Mouse (Mus musculus) lung, postnatal 10 days (tissue): ENCODE measurements around the gene Klc1.

Experiments used
- DNase-seq: peaks from one replicate; pipeline ENCODE4 v3.0.0; 2021

The Klc1 gene

DNA sequence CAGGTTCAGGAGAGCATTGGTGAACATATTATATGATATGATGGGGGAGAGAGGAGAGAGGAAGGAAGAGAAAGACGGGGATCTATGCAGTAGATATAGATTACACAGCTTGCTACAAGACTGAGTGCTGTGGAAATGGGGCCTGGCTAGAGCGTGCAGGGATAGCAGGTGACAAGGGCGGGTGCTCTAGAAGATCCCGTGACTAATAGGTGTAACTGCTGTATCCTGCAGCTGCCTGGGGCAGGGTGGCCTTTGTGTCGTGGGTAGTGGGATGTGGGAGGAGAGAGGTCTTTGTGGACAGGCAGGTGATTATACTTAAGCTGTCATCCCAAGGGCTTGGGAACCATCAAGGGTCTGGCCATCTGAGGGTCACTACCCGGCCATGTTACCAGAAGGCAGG is 13.4 kb upstream of the Klc1 start:
- no peak for DNase-seq

DNA sequence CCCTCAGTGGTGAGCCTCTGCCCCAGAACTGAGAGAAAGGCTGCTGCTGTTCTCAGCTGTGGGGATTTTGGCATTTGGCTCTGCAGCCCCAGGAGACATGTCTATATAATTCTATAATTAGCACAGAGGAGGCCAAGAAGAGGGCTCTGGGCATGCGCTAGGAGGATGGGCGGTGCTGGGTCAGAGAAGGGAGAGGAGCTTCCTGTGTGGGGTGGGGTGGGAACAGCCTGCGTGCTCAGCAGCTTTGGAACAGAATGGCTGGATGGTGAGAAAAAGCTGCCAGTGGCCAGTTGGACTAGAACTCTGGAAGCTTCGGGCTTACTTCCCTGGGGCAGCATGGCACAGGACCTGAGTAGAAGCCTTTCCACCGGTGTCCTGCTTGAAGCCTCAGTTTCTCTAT is 12.6 kb upstream of the Klc1 start:
- DNase-seq: peak; percentile 96

DNA sequence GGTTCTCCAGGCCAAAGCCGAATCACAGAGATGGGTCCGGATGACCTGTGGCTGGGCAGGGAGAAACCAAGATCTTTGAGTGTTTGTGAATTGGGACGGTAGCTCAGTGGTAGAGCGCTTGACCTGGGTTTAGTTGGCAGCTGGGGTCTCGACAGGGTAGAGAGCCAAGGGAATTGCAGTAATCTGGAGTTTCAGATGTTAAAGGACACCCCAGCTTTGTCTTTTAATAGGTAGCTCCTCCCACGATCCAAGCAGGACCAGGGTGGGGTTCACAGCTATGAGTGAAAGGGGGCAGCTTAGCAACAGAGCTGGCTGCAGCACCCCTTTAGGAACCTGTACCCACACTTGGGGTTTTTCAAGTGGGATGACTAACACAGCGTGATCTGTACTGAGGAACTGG is 11.2 kb upstream of the Klc1 start:
- DNase-seq: no peak

DNA sequence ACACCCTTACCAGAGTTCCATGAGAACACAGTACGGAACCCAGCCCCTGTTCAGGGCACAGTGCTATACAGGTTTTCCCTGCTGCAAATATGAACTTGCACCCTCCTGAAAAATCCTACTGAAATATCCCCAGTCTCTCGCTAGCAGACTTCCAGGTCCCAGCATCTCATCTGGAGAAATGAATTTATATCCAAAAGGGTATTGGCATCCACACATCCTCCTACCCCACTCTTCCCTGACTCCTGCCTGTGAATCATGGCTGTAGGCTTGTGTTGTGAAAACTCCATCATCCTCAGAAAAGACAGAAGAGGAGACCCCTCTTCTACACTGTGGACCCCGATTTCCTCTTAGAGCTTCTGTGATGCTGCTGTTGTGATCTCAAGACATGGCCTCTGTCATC is 7.9 kb upstream of the Klc1 start:
- DNase-seq: no peak

DNA sequence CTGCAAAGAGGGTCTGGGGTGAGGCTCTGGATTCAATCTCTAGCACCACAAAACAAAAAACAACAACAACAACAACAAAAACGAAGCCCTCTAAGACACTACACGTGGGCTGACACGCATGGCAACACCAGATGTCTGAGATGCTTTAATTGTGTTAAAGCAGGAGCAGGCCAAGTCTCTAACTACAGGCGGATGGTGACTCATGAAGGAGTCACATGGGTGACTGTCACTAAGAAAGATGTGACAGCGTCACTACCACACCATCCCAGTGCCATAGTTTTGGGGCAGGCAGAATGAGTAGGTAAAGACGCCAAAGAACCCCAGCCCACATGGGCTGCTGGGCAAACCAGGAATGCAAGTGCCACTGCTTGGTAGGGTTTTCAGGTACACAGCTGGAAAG is 6.2 kb upstream of the Klc1 start:
- no peak for DNase-seq

DNA sequence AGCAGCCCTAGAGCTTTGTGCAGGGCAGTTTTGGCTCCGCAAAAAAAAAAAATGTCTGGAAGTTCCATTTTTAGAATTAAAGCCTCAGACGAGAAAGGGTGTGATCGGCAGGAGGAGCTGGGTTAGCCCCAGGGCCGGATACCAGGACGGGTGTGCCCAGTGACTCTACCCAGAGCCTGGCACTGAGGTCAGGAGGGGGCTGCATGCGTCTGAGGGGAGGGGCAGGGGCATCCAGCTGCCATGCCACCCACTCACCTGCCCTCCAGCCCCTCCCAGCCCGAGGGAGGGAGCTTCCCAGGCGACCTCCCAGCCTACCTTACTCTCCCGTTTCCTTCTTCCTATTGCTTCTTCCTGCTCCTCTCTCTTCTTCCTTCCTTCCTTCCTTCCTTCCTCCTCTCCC is 5.3 kb upstream of the Klc1 start:
- DNase-seq: no peak

DNA sequence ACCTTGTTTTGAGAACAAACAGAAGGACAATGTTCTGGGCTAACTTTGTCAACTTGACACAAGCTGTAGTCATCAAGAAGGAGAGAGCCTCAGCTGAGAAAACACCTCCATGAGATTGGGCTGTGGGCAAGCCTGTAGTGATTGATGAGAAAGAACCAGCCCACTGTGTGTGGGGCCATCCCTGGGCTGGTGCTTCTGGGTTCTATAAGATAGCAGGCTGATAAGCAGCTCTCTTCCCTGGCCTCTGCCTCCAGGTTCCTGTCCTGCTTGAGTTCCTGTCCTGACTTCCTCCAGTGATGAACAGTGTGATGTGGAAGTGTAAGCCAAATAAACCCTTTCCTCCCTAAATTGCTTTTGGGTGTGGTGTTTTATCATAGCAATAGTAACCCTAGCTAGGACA is 3.9 kb upstream of the Klc1 start:
- no peak for DNase-seq

DNA sequence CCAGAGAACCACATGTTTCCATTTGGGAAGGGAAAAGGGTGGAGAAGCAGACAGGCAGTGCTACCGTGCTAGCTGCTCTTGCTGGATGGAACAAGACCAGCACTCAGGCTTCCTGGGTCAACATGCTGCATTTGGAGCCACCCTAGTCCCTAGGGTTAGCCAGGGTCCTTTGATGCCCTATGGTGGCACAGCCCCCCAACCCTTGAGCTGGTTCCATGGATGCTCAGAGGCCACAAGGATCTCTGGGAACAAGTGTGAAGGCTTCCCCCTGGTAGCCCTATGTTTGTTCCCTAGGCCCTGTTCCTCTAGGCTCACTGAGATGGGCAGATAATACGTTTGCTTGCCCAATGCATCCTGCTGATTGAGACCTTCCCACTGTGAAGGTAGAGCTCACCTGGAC is 3.4 kb upstream of the Klc1 start:
- DNase-seq: no peak

DNA sequence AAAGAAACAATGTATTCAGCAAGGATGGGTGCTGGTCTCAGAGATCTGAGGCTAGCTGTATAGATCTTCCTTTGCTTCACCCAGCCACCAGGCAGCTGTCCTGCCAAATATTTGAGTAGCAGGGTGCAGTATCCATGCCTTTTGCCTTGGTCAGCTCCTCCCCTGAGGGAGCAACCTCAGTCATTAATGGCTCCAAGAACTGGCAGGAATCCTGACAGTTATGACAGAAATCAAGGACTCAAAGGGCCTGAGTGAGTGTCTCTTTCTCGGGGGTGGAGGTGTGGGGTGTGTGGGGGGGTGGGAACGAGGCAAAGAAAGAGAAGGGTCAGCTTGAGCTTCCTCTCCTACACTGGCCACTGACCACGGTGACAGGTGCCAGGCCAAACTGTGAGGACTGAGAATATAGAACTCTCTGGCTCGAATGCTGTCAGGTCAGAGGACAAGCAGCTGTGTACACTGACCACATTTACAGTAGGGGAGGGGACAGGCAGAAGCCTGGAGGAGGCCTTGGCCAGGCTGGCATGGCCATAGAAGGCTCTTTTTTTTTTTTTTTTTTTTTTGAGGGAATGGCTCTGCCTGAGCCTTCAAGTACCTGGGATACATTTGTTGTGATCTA is 2.5 kb upstream of the Klc1 start:
- no peak for DNase-seq

DNA sequence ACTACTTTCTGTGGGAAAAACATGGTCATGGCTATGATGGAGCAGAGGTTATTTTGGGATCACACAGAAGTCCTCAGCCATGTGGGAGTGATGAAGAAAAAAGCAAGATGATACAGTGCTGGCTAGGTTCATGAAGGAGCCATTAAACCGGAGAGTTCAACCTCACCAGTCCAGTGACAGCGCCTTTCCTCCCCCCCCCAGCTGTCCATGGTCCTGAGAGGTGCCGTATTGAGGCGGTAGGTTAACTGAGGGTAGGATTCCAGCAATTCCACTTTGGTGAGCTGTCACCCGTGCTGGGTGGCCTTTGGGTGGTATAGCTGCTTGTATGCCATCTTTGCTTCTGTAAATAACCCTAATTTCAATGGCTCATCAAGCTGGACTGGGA is 2.0 kb upstream of the Klc1 start:
- DNase-seq: no peak

DNA sequence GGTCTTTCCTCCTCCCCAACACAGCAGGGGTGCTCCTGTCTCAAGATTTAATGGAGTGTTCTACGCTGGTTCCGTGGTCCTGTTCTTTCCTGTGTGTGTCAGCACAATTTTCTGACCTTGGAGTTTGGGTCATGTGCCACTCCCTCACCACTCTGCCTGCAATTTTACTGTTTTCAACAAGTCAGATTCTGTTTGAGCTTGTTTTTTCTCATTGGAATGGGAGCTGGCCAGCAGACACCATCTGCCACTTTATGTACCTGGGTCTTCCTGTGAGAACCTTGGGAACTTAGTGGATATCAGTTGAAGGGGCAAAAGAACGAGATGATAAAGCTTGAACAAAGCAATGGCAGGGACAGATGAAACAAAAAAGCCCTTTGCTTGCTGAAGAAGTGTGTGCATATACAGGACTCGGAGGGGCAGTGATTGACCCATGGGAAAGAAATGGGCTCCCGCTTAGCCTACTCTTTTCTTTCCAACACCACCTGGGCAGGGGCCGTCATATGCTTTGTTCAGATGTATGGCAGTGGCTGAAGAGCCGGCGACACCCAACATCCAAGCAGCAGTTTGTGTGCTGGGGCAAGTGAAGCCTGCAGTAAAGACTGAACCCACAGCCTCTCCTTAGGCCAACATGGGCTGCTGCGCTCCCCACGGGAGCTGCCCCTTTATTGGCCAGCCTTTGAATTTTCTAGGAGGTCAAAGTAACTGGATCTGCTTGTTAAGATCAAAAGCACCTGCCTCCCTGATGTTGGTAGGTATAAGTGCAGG is 906 bp upstream of the Klc1 start:
- no peak for DNase-seq

DNA sequence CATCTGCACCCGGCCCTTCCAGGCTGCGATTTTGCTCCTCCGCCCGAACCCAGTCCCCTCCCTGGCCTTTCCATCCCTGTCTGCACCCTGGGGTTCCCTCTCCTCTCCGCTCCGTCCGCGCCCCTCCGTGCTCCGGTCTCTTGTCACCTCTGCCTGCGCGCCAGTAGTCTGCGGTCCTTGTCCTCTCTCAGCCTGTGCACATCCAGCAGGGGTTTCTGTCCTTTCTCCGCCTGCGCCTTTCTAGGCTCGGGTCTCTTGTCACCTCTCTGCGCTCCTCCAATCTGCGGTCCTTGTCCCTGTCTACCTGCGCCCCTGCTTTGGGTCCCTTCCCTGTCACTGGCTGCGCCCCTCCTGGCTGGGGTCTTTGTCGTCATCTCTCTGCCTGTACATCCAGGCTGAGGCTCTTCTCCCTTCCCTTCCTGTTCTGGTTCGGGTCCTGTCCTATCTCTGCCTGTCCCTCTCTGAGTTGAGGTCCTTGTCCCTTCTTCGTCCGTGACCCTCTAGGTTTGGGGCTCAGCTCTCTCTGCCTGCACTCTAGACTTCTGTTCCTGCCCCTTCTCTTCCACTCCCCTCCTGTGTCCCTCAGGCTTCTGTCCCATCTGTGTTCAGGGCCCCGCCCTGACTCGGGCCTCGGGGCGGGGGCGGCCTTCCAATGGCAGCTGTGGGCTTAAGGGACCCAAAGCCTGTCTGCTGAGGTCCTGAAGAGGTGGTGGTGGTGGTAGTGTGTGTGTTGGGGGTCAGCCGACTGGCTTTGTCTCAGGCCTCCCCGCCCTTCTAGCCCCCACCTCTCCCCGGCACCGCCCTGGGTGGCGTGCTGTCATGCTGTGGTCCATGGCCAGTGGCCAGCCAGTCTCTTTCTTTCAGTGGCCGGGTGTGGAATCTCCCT is 770 bp downstream of the Klc1 start:
- peak; percentile 91 for DNase-seq

DNA sequence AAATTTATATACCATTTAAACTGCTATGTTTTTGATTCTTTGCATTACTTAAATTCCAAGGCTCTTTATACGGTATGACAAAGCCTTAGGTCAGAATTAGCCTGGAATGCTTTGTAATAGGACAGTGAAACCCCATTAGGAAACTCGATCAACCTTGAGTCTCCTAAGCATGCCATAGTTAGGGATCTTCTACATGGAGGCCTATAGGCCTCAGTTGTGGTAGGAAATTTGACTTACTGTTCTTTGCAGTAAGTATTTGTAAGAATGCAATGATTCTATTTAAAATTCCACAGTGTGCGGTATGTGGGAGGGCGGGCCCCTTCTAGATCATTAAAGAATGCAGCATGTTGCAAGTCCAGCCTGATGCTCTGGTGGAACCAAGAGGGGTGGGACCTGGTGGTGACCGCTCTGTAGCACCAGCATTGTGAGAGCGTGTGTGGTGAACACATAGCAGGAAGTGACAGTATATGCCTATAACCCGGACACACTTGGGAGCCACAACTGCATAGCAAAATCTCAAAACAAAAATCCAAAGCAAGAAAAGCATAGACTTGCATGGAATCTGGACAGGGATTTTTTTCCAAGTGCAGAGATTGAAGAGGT is 1.8 kb downstream of the Klc1 start:
- no peak for DNase-seq

DNA sequence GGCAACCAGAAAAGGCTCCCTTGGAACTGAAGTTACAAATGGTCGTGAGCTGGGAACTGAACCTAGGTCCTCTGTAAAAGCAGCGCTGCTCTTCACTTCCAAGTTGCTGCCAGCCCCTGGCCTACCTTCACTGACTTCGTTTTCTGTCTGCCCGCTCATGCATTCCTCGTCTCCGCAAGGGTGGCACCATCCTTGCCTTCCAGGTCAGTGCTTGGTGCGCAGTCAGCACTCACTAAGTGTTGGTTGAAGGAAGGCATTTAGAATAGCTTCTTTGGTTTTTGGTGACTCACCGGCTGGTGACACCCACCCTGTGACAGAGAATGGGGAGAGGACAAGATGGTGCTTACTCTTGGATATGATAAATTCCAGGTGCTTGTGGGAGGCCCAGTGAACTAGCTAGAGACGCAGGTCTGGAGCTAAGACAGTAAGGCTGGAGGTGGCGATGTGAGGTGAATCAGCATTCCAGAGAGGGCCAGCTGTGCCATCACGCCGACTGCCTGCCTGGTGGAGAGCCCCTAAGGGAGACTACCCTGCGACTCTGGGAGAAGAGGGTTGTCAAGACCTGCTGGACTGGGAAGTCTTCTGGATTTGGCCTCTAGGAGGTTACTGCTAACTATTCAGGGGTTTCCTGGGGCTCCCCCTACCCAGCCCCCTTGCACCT is 4.1 kb downstream of the Klc1 start:
- DNase-seq: no peak

DNA sequence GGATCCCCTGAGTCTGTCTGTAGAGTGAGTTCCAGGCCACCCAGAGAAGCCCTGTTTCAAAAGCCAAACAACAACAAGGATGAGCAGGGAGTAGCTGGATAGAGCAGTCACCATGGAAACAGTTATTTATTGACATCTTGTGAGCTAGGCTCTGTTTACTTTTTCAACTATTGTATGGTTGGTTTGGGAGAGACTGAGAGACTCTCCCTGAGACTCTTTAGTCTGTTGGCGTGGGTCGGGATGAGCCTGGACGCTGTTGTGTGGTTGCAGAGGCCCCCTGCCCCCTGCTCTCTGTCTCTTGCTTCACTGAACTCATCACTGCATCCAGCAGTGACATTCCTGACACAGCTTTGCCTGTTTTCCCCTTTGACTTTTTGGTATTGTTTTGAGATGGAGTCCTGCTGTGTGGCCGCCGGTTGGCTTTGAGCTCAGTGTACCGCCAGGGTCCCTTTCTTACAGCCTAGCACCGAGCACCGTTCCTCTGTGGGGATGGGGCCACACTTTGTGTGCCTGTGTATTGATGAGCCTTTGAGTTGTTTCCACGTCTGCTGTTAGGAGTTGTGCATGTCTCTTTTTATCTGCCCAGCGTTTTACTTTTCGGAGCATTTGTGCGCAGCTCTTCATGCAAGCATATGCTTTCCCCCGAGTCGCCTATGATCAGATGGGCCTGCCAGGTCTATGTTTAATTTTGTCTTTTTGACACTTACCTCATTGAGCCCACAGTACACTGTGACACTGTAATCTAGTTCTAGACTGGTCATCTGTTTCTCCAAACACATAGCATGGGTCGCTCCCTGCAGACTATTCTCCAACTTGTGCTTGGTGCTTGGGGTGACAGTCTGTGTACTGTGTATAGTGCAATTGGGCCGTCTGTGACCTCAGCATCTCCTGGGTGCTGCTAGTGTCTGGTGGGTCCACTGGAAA is 7.9 kb downstream of the Klc1 start:
- peak; percentile 55 for DNase-seq

DNA sequence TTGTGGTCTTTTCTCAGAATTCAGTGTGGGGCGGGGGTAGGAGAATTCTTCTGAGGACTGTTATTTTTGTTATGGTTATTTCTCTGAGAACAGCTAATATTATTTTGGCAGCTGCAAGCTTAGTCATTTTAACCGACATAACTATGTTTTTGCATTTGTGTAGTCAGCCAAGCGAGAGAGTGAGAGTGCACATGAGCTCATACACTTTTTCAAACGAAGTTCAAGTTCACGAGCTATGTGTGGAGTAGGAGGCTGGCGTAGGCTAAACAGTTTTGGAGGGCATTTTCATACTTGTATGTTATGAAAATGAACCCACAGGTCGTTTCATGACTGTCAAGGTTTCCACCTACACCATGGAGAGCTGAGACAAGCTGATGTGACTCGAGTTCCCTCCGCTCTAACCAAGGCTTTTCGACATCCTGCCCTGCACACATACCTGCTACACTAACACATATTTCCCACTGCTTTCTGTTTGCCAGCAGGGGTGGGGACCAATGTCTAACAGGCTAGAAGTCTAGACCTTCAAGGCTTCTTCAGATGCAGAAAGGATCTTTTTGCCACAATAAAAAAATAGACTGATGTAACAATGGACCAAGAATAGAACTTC is 9.8 kb downstream of the Klc1 start:
- DNase-seq: no peak

DNA sequence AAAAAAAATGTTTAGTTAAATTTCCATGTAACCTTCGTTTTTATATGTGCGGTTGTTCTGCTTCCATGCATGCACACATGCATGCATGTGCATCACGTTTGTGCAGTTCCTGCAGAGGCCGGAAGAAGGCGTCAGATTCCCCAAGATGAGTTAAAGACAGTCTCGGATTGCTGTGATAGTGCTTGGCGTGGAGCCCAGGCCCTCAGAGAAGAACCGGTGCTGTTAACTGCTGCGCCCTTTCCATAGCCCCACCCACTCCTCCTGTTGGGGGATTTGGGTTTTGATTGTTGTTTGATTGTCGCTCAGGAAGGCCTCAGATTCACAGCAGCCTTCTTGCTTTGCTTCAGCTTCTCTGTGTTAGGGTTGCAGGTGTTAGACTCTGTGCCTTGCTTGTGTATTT is 10.7 kb downstream of the Klc1 start:
- peak; percentile 89 for DNase-seq

DNA sequence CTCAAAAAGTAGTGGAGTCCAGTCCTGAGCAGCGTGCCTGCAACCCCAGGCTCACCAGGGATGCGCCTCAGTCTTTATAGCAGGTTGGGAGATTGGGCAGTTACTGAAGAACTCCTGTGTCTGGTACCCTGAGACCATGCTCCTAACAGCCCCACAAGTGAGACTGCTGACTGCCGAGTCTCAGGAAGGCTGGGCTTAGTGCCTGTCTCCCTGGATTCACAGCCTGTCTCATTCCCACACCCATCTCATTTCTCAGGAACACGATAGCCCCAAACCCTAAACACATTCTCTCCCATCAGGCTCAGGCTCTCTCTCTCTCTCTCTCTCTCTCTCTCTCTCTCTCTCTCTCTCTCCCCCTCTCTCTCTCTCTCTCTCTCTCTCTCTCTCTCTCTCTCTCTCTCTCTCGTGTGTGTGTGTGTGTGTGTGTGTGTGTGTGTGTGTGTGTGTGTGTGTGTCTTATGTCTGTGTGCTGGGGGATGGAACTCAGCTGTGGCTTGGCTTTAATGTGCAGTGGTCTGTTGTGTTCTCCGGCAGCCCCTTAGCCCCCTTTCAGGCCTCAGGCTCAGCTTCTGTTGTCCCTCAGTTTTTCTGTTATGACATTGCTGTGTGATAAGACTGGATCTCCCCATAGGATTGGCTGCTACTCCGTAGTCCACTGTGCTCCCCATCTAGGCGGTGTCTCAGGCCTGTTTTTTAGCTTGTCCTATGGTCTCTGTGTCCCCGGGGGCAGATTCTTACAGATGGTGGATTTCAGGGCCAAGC is 11.3 kb downstream of the Klc1 start:
- no peak for DNase-seq

DNA sequence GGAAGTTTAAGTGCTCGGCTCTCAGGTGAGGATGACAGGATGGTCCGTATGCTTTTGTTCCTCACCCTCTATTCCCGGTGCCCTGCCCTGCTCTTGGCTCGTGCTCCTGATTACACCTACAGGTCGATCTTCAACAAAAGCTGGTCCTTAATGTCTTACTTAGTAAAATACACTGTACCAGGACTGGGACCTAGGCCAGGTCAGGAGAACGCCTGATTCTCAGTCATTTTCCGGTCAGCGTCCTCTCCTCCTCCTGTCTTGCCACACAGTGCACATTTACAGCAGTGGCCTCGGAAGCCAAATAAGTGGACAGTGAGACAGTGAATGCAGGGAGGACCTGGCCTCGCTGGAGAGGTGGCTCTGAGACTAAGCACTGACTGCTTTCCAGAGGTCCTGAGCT is 12.0 kb downstream of the Klc1 start:
- DNase-seq: no peak

DNA sequence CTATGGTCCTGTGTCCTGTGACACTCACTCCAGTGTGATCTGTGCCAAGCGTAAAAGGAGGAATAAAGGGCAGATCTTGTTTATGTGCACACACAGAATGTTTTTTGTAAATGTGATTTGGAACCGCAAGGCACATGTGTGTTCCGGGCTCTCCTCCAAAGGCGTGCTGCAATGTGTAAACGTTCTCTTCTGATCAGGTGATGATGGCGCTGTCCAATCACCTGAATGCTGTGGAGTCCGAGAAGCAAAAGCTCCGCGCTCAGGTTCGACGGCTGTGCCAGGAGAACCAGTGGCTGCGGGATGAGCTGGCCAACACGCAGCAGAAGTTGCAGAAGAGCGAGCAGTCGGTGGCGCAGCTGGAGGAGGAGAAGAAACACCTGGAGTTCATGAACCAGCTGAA is 15.5 kb downstream of the Klc1 start:
- DNase-seq: no peak

DNA sequence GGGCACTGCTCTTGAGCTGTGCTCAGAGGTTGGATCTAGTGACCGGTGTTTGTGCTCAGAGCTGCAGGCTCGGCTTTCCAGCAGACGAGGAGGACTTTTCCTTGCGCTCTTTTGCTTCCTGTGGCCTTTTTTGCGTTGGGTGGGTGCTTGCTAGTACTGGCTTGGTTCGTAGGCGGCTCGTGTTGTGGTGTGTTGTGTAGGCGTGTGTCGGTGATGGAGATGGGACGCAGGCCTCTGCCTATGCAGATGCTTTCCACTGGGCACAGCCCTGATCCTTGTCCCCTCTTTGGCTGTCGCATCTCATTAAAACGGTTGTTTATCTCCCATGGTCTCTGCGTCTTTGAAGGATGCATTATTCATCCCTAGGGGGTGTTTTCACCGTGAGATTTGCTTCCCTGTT is 16.2 kb downstream of the Klc1 start:
- DNase-seq: no peak
